Mouse (Mus musculus) lung, postnatal 0 days (tissue): ENCODE data around the gene Lyrm1. TPM values are rescaled to one million over a fixed set of nuclear protein-coding genes. Genes with fewer than 3 reads are reported as not detected.
A peak's percentile ranks its signal among the peaks of the same experiment; 100 is the strongest.

Experiments
- ATAC-seq: fragments of 200-750 bp; cut with Nextera tagmentation; 2 replicates; pipeline ENCODE4 v1.8.0; 2017; ENCODE audit warnings: moderate library complexity
- DNase-seq: peaks from one replicate; pipeline ENCODE4 v3.0.0-alpha.2; 2016; ENCODE audit warnings: low spot score
- H3K27ac ChIP-seq: fragments of 300-500 bp; sonication (generic); 2 replicates; pipeline ENCODE4 v1.5.1; 2014; ENCODE audit warnings: antibody characterized with exemption, mild to moderate bottlenecking, low read length, mixed read lengths
- H3K27me3 ChIP-seq: fragments of 300-500 bp; sonication (generic); replicated peaks from 2 replicates; pipeline ENCODE4 v1.6.1; 2014; ENCODE audit warnings: low read length, mixed read lengths; ENCODE audit not compliant: insufficient read depth
- H3K36me3 ChIP-seq: fragments of 300-500 bp; sonication (generic); 2 replicates; pipeline ENCODE4 v1.6.1; 2014; ENCODE audit warnings: low read length, mixed read lengths; ENCODE audit not compliant: insufficient read depth
- H3K4me1 ChIP-seq: fragments of 300-500 bp; sonication (generic); 2 replicates; pipeline ENCODE4 v1.6.1; 2014; ENCODE audit warnings: antibody characterized with exemption, low read depth, low read length, mixed read lengths; ENCODE audit not compliant: insufficient read depth
- H3K4me2 ChIP-seq: fragments of 300-500 bp; sonication (generic); replicated peaks from 2 replicates; pipeline ENCODE4 v1.6.1; 2014; ENCODE audit warnings: low read depth, mild to moderate bottlenecking, low read length, moderate library complexity, mixed read lengths
- H3K4me3 ChIP-seq: fragments of 300-500 bp; sonication (generic); 2 replicates; pipeline ENCODE4 v1.5.1; 2014; ENCODE audit warnings: low read depth, low read length
- H3K9ac ChIP-seq: fragments of 300-500 bp; sonication (generic); replicated peaks from 2 replicates; pipeline ENCODE4 v1.6.1; 2014; ENCODE audit warnings: low read depth, mild to moderate bottlenecking
- H3K9me3 ChIP-seq: fragments of 300-500 bp; sonication (generic); 2 replicates; pipeline ENCODE4 v1.6.1; 2016; ENCODE audit warnings: low read length, mixed read lengths
- CTCF ChIP-seq: IDR thresholded peaks from 2 replicates; pipeline ENCODE4 v1.5.1; 2016; ENCODE audit warnings: antibody characterized with exemption, mild to moderate bottlenecking
- EP300 ChIP-seq: IDR thresholded peaks from 2 replicates; pipeline ENCODE4 v1.6.1; 2016; ENCODE audit warnings: antibody characterized with exemption, mild to moderate bottlenecking, control low read depth
- WGBS: fragments of 180-500 bp; shearing (Covaris S2); extraction: QIAGEN DNeasy Blood & Tissue Kit; methylation state at CpG from one replicate; pipeline ENCODE4 v1.1.7; 2014; 5-methylcytosine and 5-hydroxymethylcytosine counted together
- polyA plus RNA-seq: library from polyadenylated mRNA; unstranded; fragments of >200 nt; fragmentation: Nextera tagmentation; extraction: Ambion mirVana; gene quantifications from 2 replicates; pipeline ENCODE4 v1.2.1, GENCODE M21; 2015

Gene Lyrm1
- polyA plus RNA-seq, 1 experiment from 2014 or later = 7.7 TPM

GRCm38 (mm10) chr7:119920457-119920856, 24.8 kb downstream of the Lyrm1 start:
- no peaks in the 10 kb centered on the region for H3K9me3 ChIP-seq
- no peaks in the 10 kb centered on the region for H3K36me3 ChIP-seq
- H3K27ac ChIP-seq = no peak overlapping the region
- WGBS = 36% methylated on average over 2 of the region's 2 CpGs
- no peak overlapping the region for H3K4me2 ChIP-seq
- ATAC-seq = no peak
- H3K27me3 ChIP-seq = no peaks in the 10 kb centered on the region
- no peak overlapping the region for H3K9ac ChIP-seq
- DNase-seq = no peak
- H3K4me3 ChIP-seq = no peak overlapping the region
- no peaks in the 10 kb centered on the region for H3K4me1 ChIP-seq
- TF ChIP-seq CTCF (no peak), EP300 (no peak)

- 73% methylated on average over 4 of the region's 4 CpGs for WGBS
- Histone ChIP-seq H3K4me1 (no peaks in the 10 kb centered on the region), H3K27ac (no peak overlapping the region), H3K36me3 (no peaks in the 10 kb centered on the region), H3K27me3 (no peaks in the 10 kb centered on the region), H3K4me3 (no peak overlapping the region), H3K4me2 (no peak overlapping the region), H3K9ac (no peak overlapping the region), H3K9me3 (no peaks in the 10 kb centered on the region)
- DNase-seq (no peak), ATAC-seq (no peak)
- TF ChIP-seq EP300 = no peak
- TF ChIP-seq CTCF = no peak
These were observed 25.4 kb downstream of the Lyrm1 start for GRCm38 (mm10) chr7:119921054-119921453.

GRCm38 (mm10) chr7:119928783-119929440, 33.3 kb downstream of the Lyrm1 start:
- no peaks in the 10 kb centered on the region for H3K9me3 ChIP-seq

GRCm38 (mm10) chr7:119936321-119936720, 40.7 kb downstream of the Lyrm1 start:
- DNase-seq (no peak), ATAC-seq (no peak)
- no peak overlapping the region for H3K4me3 ChIP-seq

More at GRCm38 (mm10) chr7:119928783-119929440, 33.3 kb downstream of the Lyrm1 start:
- TF ChIP-seq EP300 (no peak), CTCF (no peak)
- no peak overlapping the region for H3K4me2 ChIP-seq
- H3K27ac ChIP-seq = no peak overlapping the region
- H3K9ac ChIP-seq = no peak overlapping the region
- H3K27me3 ChIP-seq = no peaks in the 10 kb centered on the region
- ATAC-seq = no peak
- H3K4me1 ChIP-seq = no peaks in the 10 kb centered on the region
- H3K36me3 ChIP-seq = no peaks in the 10 kb centered on the region
- peak; percentile 17 for DNase-seq
- WGBS = 40% methylated on average over 2 of the region's 2 CpGs
- H3K4me3 ChIP-seq = no peak overlapping the region

GRCm38 (mm10) chr7:119937036-119937435, 41.4 kb downstream of the Lyrm1 start:
- DNase-seq (no peak), ATAC-seq (no peak)
- Histone ChIP-seq H3K9ac (no peak overlapping the region), H3K9me3 (no peaks in the 10 kb centered on the region), H3K36me3 (no peaks in the 10 kb centered on the region), H3K27ac (no peak overlapping the region), H3K4me3 (no peak overlapping the region), H3K4me2 (no peak overlapping the region), H3K27me3 (no peaks in the 10 kb centered on the region), H3K4me1 (no peaks in the 10 kb centered on the region)
- 55% methylated on average over 5 of the region's 5 CpGs for WGBS
- TF ChIP-seq EP300 (no peak), CTCF (no peak)

More at GRCm38 (mm10) chr7:119936321-119936720, 40.7 kb downstream of the Lyrm1 start:
- TF ChIP-seq CTCF (no peak), EP300 (no peak)
- Histone ChIP-seq H3K9me3 (no peaks in the 10 kb centered on the region), H3K27me3 (no peaks in the 10 kb centered on the region), H3K36me3 (no peaks in the 10 kb centered on the region), H3K9ac (no peak overlapping the region), H3K27ac (no peak overlapping the region), H3K4me2 (no peak overlapping the region), H3K4me1 (no peaks in the 10 kb centered on the region)

- Histone ChIP-seq H3K4me3 (no peak overlapping the region), H3K9me3 (no peaks in the 10 kb centered on the region), H3K4me2 (no peak overlapping the region), H3K27ac (no peak overlapping the region), H3K27me3 (no peaks in the 10 kb centered on the region), H3K36me3 (no peaks in the 10 kb centered on the region), H3K4me1 (no peaks in the 10 kb centered on the region), H3K9ac (no peak overlapping the region)
- ATAC-seq (peak; percentile 70), DNase-seq (peak; percentile 50)
- 46% methylated on average over 2 of the region's 2 CpGs for WGBS
- no peak for TF ChIP-seq CTCF
- TF ChIP-seq EP300 = peak; percentile 83
These were observed 45.9 kb downstream of the Lyrm1 start for GRCm38 (mm10) chr7:119941569-119941968.

- H3K27me3 ChIP-seq = no peaks in the 10 kb centered on the region
- no peak overlapping the region for H3K27ac ChIP-seq
- ATAC-seq (no peak), DNase-seq (no peak)
- H3K4me2 ChIP-seq = no peak overlapping the region
- no peak overlapping the region for H3K9ac ChIP-seq
- no peaks in the 10 kb centered on the region for H3K4me1 ChIP-seq
- H3K9me3 ChIP-seq = no peaks in the 10 kb centered on the region
- H3K4me3 ChIP-seq = no peak overlapping the region
- H3K36me3 ChIP-seq = no peaks in the 10 kb centered on the region
- WGBS = 57% methylated on average over 1 of the region's 1 CpGs
- TF ChIP-seq CTCF = no peak
- TF ChIP-seq EP300 = no peak
These were observed 58.4 kb downstream of the Lyrm1 start for GRCm38 (mm10) chr7:119954047-119954446.
